ENCODE assay signal across 10 mouse cellular contexts in genomic region chr5:99905731-99906130, GRCm38 (mm10). TPM values are rescaled to one million over a fixed set of nuclear protein-coding genes. Genes with fewer than 3 reads are reported as not detected.
DNase-seq lines count a peak whose midpoint lies in the region; ATAC-seq lines count a peak whose summit lies in the region.
"Had no signal": no experiment of that assay in that cellular context is flagged by ENCODE, and none has a peak within 500 bp of the region (broad histone marks: within the 10 kb centered on the region; RNA-seq: fewer than 3 reads in every experiment).

No protein-coding gene starts in this region.

- H3K27ac ChIP-seq in kidney, embryonic 14.5 days (ENCODE audit: low read depth, low read length), result no peak overlapping the region; the same call in 1 of the 2 replicates
- H3K27ac ChIP-seq in embryonic facial prominence, embryonic 14.5 days (replicated peaks; ENCODE audit: low read depth, low read length), result peak overlapping the region; percentile 89
- peak overlapping the region; percentile 91; the same call in 1 of the 2 replicates for H3K27ac ChIP-seq in hindbrain, embryonic 13.5 days
- no peak overlapping the region for H3K27ac ChIP-seq in midbrain, embryonic 12.5 days (replicated peaks)

- peak; percentile 1; the same call in 1 of the 2 replicates for ATAC-seq in kidney, embryonic 14.5 days (ENCODE audit: low FRiP score, low TSS enrichment)
- ATAC-seq in embryonic facial prominence, embryonic 14.5 days (ENCODE audit: low read depth), result no peak
- ATAC-seq in hindbrain, embryonic 13.5 days (ENCODE audit: low FRiP score), result 0 out of 2 replicates have a peak, but pooled peaks have one; percentile 2
- ATAC-seq in midbrain, embryonic 12.5 days (ENCODE audit: low FRiP score, low read depth), result no peak

- no peak for DNase-seq in kidney, postnatal 25 days
- DNase-seq in embryonic facial prominence, embryonic 14.5 days (ENCODE audit: low spot score), result no peak
- DNase-seq in ovary, postnatal 10 days (ENCODE audit: low spot score), result no peak
- no peak for DNase-seq in gastrocnemius, postnatal 14 days
- DNase-seq in B cell, adult 2 months, result no peak

- H3K36me3 ChIP-seq in kidney, embryonic 14.5 days (ENCODE audit: control insufficient read depth, insufficient read depth, low read length), result no peaks in the 10 kb centered on the region
- no peaks in the 10 kb centered on the region for H3K36me3 ChIP-seq in embryonic facial prominence, embryonic 14.5 days (ENCODE audit: control insufficient read depth, insufficient read depth, low read length)
- no peaks in the 10 kb centered on the region for H3K36me3 ChIP-seq in hindbrain, embryonic 13.5 days
- H3K36me3 ChIP-seq in midbrain, embryonic 12.5 days, result no peaks in the 10 kb centered on the region

- 64% methylated on average over 7 of the region's 7 CpGs for WGBS in kidney, embryonic 14.5 days
- WGBS in embryonic facial prominence, embryonic 14.5 days, result 58% methylated on average over 7 of the region's 7 CpGs
- 64% methylated on average over 7 of the region's 7 CpGs for WGBS in hindbrain, embryonic 13.5 days
- 71% methylated on average over 7 of the region's 7 CpGs for WGBS in midbrain, embryonic 12.5 days

- H3K4me1 ChIP-seq in kidney, embryonic 14.5 days (ENCODE audit: control insufficient read depth, insufficient read depth, low read length), result no peaks in the 10 kb centered on the region
- H3K4me1 ChIP-seq in embryonic facial prominence, embryonic 14.5 days (ENCODE audit: control insufficient read depth, insufficient read depth, low read length), result no peaks in the 10 kb centered on the region
- 0 out of 2 replicates have a peak, but pooled peaks cover 4% of the 10 kb centered on the region for H3K4me1 ChIP-seq in hindbrain, embryonic 13.5 days (replicated peaks)
- H3K4me1 ChIP-seq in midbrain, embryonic 12.5 days, result peaks cover 4% of the 10 kb centered on the region; the same call in 1 of the 2 replicates

- H3K4me3 ChIP-seq in kidney, embryonic 14.5 days (ENCODE audit: low read length), result peak overlapping the region; percentile 59; the same call in 1 of the 2 replicates
- H3K4me3 ChIP-seq in embryonic facial prominence, embryonic 14.5 days (ENCODE audit: low read depth, low read length), result peak overlapping the region; percentile 56; the same call in 1 of the 2 replicates
- H3K4me3 ChIP-seq in hindbrain, embryonic 13.5 days, result peak overlapping the region; percentile 57
- H3K4me3 ChIP-seq in midbrain, embryonic 12.5 days, result no peak overlapping the region

- no peaks in the 10 kb centered on the region for H3K27me3 ChIP-seq in kidney, embryonic 14.5 days (ENCODE audit: control insufficient read depth, insufficient read depth, low read length)
- H3K27me3 ChIP-seq in embryonic facial prominence, embryonic 14.5 days (replicated peaks; ENCODE audit: control insufficient read depth, insufficient read depth, low read length), result no peaks in the 10 kb centered on the region
- 0 out of 2 replicates have a peak, but pooled peaks cover 3% of the 10 kb centered on the region for H3K27me3 ChIP-seq in hindbrain, embryonic 13.5 days
- H3K27me3 ChIP-seq in midbrain, embryonic 12.5 days, result peaks cover 4% of the 10 kb centered on the region

- H3K4me2 ChIP-seq in kidney, embryonic 14.5 days (replicated peaks; ENCODE audit: low read depth, low read length), result no peak overlapping the region
- H3K4me2 ChIP-seq in embryonic facial prominence, embryonic 14.5 days (ENCODE audit: low read depth, low read length), result peak overlapping the region; percentile 60; the same call in 1 of the 2 replicates
- H3K4me2 ChIP-seq in hindbrain, embryonic 13.5 days, result peak overlapping the region; percentile 58; the same call in 1 of the 2 replicates
- peak overlapping the region; percentile 58; the same call in 1 of the 2 replicates for H3K4me2 ChIP-seq in midbrain, embryonic 12.5 days (replicated peaks)

- intact Hi-C loops in gastrocnemius, postnatal 14 days (cut with DNase I; ENCODE audit: low total_unique reads), result no loop called here

- H3K9ac ChIP-seq in kidney, embryonic 14.5 days (ENCODE audit: low read depth, low read length), result no peak overlapping the region
- H3K9ac ChIP-seq in embryonic facial prominence, embryonic 14.5 days (ENCODE audit: low read depth, low read length), result no peak overlapping the region
- H3K9ac ChIP-seq in hindbrain, embryonic 13.5 days, result no peak overlapping the region
- H3K9ac ChIP-seq in midbrain, embryonic 12.5 days (replicated peaks), result no peak overlapping the region

- no peaks in the 10 kb centered on the region for H3K9me3 ChIP-seq in kidney, embryonic 14.5 days (ENCODE audit: control insufficient read depth, low read length)
- H3K9me3 ChIP-seq in embryonic facial prominence, embryonic 14.5 days (ENCODE audit: control insufficient read depth, low read length), result no peaks in the 10 kb centered on the region
- no peaks in the 10 kb centered on the region for H3K9me3 ChIP-seq in hindbrain, embryonic 13.5 days
- no peaks in the 10 kb centered on the region for H3K9me3 ChIP-seq in midbrain, embryonic 12.5 days

RNA-seq across cellular contexts. Expression of gene Vamp9, which starts 0.3 kb away (rescaled TPM):
- 0.51 TPM in 1 of 2 replicates, not detected in the other for polyA plus RNA-seq in kidney, embryonic 14.5 days (2014; fragmentation: Nextera tagmentation; extraction: Ambion mirVana)
- not detected in 2 replicates for polyA plus RNA-seq in embryonic facial prominence, embryonic 14.5 days (2014; fragmentation: Nextera tagmentation; extraction: Ambion mirVana)
- 0.79 and 0.93 TPM in 2 replicates for polyA plus RNA-seq in hindbrain, embryonic 13.5 days (2015; fragmentation: Nextera tagmentation; extraction: Ambion mirVana)
- 0.47 TPM in 1 of 2 replicates, not detected in the other for polyA plus RNA-seq in midbrain, embryonic 12.5 days (2016; fragmentation: Nextera tagmentation; extraction: Ambion mirVana)
- total RNA-seq in gastrocnemius, postnatal 14 days (2021), result not detected
- total RNA-seq: MEL had no signal
- polyA plus RNA-seq: spleen, adult 2 months had no signal

Comparison
In these comparisons a context has a peak if more than half of its experiments do, and no peak if none do; other contexts are left out.
1. ATAC-seq: peak in kidney, embryonic 14.5 days (single experiment) and hindbrain, embryonic 13.5 days (single experiment); none in embryonic facial prominence, embryonic 14.5 days (single experiment) and midbrain, embryonic 12.5 days (single experiment).
2. H3K27ac ChIP-seq: peak in embryonic facial prominence, embryonic 14.5 days (single experiment) and hindbrain, embryonic 13.5 days (single experiment); none in kidney, embryonic 14.5 days (single experiment) and midbrain, embryonic 12.5 days (single experiment).